Comparison of ENCODE assay signal across 7 mouse cellular contexts in genomic region chr7:35556205-35556603, GRCm38 (mm10). TPM values are rescaled to one million over a fixed set of nuclear protein-coding genes. Genes with fewer than 3 reads are reported as not detected.
DNase-seq lines count a peak whose midpoint lies in the region; ATAC-seq and TF ChIP-seq lines count a peak whose summit lies in the region.

Nudt19 (minus strand) TSS chr7:35556304.

- H3K4me3 ChIP-seq in ES-E14 (ENCODE audit: insufficient read depth in 1 of 2, low read depth in 1 of 2, low read length in 2 of 2, poor library complexity in 1 of 2, severe bottlenecking in 1 of 2): peak within 1 kb of the TSS; percentile 83 to 91
- H3K4me3 ChIP-seq in forebrain, embryonic 13.5 days: peak within 1 kb of the TSS; percentile 76
- H3K4me3 ChIP-seq in hindbrain, embryonic 11.5 days (ENCODE audit: low read depth, low read length): peak within 1 kb of the TSS; percentile 60
- H3K4me3 ChIP-seq in liver, embryonic 13.5 days (replicated peaks): peak within 1 kb of the TSS; percentile 88

- peak within 1 kb of the TSS; percentile 96 for H3K9ac ChIP-seq in ES-E14 (ENCODE audit: insufficient read depth, low read depth, low read length, poor library complexity, severe bottlenecking)
- H3K9ac ChIP-seq in forebrain, embryonic 13.5 days: peak within 1 kb of the TSS; percentile 91
- peak within 1 kb of the TSS; percentile 70 for H3K9ac ChIP-seq in hindbrain, embryonic 11.5 days (ENCODE audit: low read depth, low read length)
- peak within 1 kb of the TSS; percentile 97 for H3K9ac ChIP-seq in liver, embryonic 13.5 days

- peaks cover 0 to 4% of the 10 kb centered on the region in 2 experiments; a peak in 1 of 4 replicates for H3K4me1 ChIP-seq in ES-E14 (ENCODE audit: control insufficient read depth in 2 of 2, insufficient read depth in 2 of 2, low read length in 2 of 2, poor library complexity in 1 of 2)
- H3K4me1 ChIP-seq in forebrain, embryonic 13.5 days: peaks cover 16% of the 10 kb centered on the region
- H3K4me1 ChIP-seq in hindbrain, embryonic 11.5 days (replicated peaks; ENCODE audit: control insufficient read depth, insufficient read depth, low read length): peaks cover 3% of the 10 kb centered on the region; the same call in 1 of the 2 replicates
- peaks cover 85% of the 10 kb centered on the region for H3K4me1 ChIP-seq in liver, embryonic 13.5 days (replicated peaks)

- in situ Hi-C loops in ES-E14 (cut with MboI; ENCODE audit: low sequenced_read_pairs in 2 of 2, unreplicated experiment in 2 of 2): no loop called here

- H3K36me3 ChIP-seq in ES-E14 (ENCODE audit: control insufficient read depth, insufficient read depth, low read length, poor library complexity, severe bottlenecking): peaks cover 4% of the 10 kb centered on the region
- H3K36me3 ChIP-seq in forebrain, embryonic 13.5 days (ENCODE audit: poor library complexity, severe bottlenecking): peaks cover 3% of the 10 kb centered on the region; the same call in 1 of the 2 replicates
- H3K36me3 ChIP-seq in hindbrain, embryonic 11.5 days (ENCODE audit: control insufficient read depth, insufficient read depth, low read length): no peaks in the 10 kb centered on the region
- peaks cover 12% of the 10 kb centered on the region for H3K36me3 ChIP-seq in liver, embryonic 13.5 days

- H3K9me3 ChIP-seq in ES-E14 (ENCODE audit: control insufficient read depth, insufficient read depth, low read depth, low read length): no peaks in the 10 kb centered on the region
- H3K9me3 ChIP-seq in forebrain, embryonic 13.5 days (replicated peaks): no peaks in the 10 kb centered on the region
- H3K9me3 ChIP-seq in hindbrain, embryonic 11.5 days (ENCODE audit: control insufficient read depth, low read length): no peaks in the 10 kb centered on the region
- H3K9me3 ChIP-seq in liver, embryonic 13.5 days (replicated peaks): no peaks in the 10 kb centered on the region

- H3K27me3 ChIP-seq in forebrain, embryonic 13.5 days: no peaks in the 10 kb centered on the region
- no peaks in the 10 kb centered on the region for H3K27me3 ChIP-seq in hindbrain, embryonic 11.5 days (ENCODE audit: control insufficient read depth, insufficient read depth, low read length)
- H3K27me3 ChIP-seq in liver, embryonic 13.5 days: no peaks in the 10 kb centered on the region

- peak within 1 kb of the TSS; percentile 95 for H3K4me2 ChIP-seq in forebrain, embryonic 13.5 days
- H3K4me2 ChIP-seq in hindbrain, embryonic 11.5 days (replicated peaks; ENCODE audit: low read depth, low read length): peak within 1 kb of the TSS; percentile 91
- H3K4me2 ChIP-seq in liver, embryonic 13.5 days: peak within 1 kb of the TSS; percentile 95

- ATAC-seq in CD4-positive, CD25-positive, alpha-beta regulatory T cell, adult 4 months: no peak
- no peak for ATAC-seq in forebrain, embryonic 13.5 days
- ATAC-seq in hindbrain, embryonic 11.5 days (ENCODE audit: low FRiP score): no peak
- no peak for ATAC-seq in liver, embryonic 13.5 days (ENCODE audit: low read depth)

- H3K27ac ChIP-seq in ES-E14 (ENCODE audit: insufficient read depth, low read depth, low read length, poor library complexity, severe bottlenecking): peak within 1 kb of the TSS; percentile 89
- peak within 1 kb of the TSS; percentile 91 for H3K27ac ChIP-seq in forebrain, embryonic 13.5 days
- peak within 1 kb of the TSS; percentile 94 for H3K27ac ChIP-seq in hindbrain, embryonic 11.5 days (ENCODE audit: low read depth, low read length)
- peak within 1 kb of the TSS; percentile 99 for H3K27ac ChIP-seq in liver, embryonic 13.5 days

- no peak for DNase-seq in ES-E14 (ENCODE audit: low read depth, low spot score)
- no peak for DNase-seq in hindbrain, embryonic 11.5 days (ENCODE audit: low spot score)
- no peak for DNase-seq in liver, embryonic 13.5 days
- DNase-seq in embryo, embryonic 10.5 days (ENCODE audit: low spot score): no peak
- no peak for DNase-seq in thymus, postnatal 36 days

- 74% methylated on average over 4 of the region's 4 CpGs for WGBS in forebrain, embryonic 13.5 days
- WGBS in hindbrain, embryonic 11.5 days: 73% methylated on average over 4 of the region's 4 CpGs
- WGBS in liver, embryonic 13.5 days (ENCODE audit: insufficient replicate concordance): 48% methylated on average over 4 of the region's 4 CpGs

TF ChIP-seq in ES-E14, 5 proteins besides CTCF, POLR2A, EP300 and RAD21:
- no peak for TF ChIP-seq ZC3H11A (IDR thresholded peaks at IDR 0.05; ENCODE audit: borderline replicate concordance, low read depth, low read length)
- TF ChIP-seq CHD2 (IDR thresholded peaks at IDR 0.05; ENCODE audit: low read depth, low read length): no peak
- no peak for TF ChIP-seq HCFC1 (IDR thresholded peaks at IDR 0.05; ENCODE audit: borderline replicate concordance, insufficient read depth, low read length)
- no peak for TF ChIP-seq ZNF384 (IDR thresholded peaks at IDR 0.05; ENCODE audit: low read depth, low read length)
- TF ChIP-seq MAFK (IDR thresholded peaks at IDR 0.05; ENCODE audit: insufficient read depth, low read depth, low read length): no peak

RNA-seq across cellular contexts. Expression of gene Nudt19, which starts in this region (rescaled TPM):
- polyA plus RNA-seq in CD4-positive, CD25-positive, alpha-beta regulatory T cell, adult 4 months (2017; shearing (Covaris generic)): 10 to 100 TPM; 42.0 to 46.8 TPM
- 15.8 and 30.0 TPM in 2 replicates for total RNA-seq in ES-E14 (2012; rRNA removed)
- 67.4 and 70.9 TPM in 2 replicates for polyA plus RNA-seq in forebrain, embryonic 13.5 days (2015; fragmentation: Nextera tagmentation; extraction: Ambion mirVana)
- polyA plus RNA-seq in hindbrain, embryonic 11.5 days (2014; fragmentation: Nextera tagmentation; extraction: Ambion mirVana): 41.4 and 44.6 TPM in 2 replicates
- polyA plus RNA-seq in liver, embryonic 13.5 days (2015; fragmentation: Nextera tagmentation; extraction: Ambion mirVana): 96.0 and 105 TPM in 2 replicates
